Mouse (Mus musculus) C2C12 (cell line): ENCODE measurements around the gene Bcr. TPM values are rescaled to one million over a fixed set of nuclear protein-coding genes. Genes with fewer than 3 reads are reported as not detected.

Experiments
- H3K27me3 ChIP-seq: one replicate; pipeline ENCODE4 v1.6.1; 2011; ENCODE audit not compliant: control insufficient read depth, insufficient read depth, insufficient read length
- H3K36me3 ChIP-seq: one replicate; pipeline ENCODE4 v1.6.1; 2011; ENCODE audit not compliant: control insufficient read depth, insufficient read depth
- H3K4me3 ChIP-seq: one replicate; pipeline ENCODE4 v1.5.1; 2011; ENCODE audit warnings: mild to moderate bottlenecking, control low read depth; ENCODE audit not compliant: poor library complexity, insufficient read depth, severe bottlenecking
- H3K79me2 ChIP-seq: one replicate; pipeline ENCODE4 v1.6.1; 2011; ENCODE audit not compliant: control insufficient read depth, insufficient read depth
- H3K79me3 ChIP-seq: one replicate; pipeline ENCODE4 v1.6.1; 2011; ENCODE audit warnings: low read depth, control low read depth
- H3ac ChIP-seq: one replicate; pipeline ENCODE3; 2011; ENCODE audit warnings: low read depth; ENCODE audit not compliant: control insufficient read depth, insufficient read length
- CEBPB ChIP-seq: IDR thresholded peaks from one replicate; pipeline ENCODE4 v1.6.1; 2011; ENCODE audit warnings: low read depth, mild to moderate bottlenecking, control low read depth, moderate library complexity
- CTCF ChIP-seq: IDR thresholded peaks from one replicate; pipeline ENCODE4 v1.5.1; 2011; ENCODE audit not compliant: control insufficient read depth, insufficient read depth, insufficient read length
- FOSL1 ChIP-seq: IDR thresholded peaks from one replicate; pipeline ENCODE4 v1.8.0; 2011; ENCODE audit warnings: mild to moderate bottlenecking, low read length; ENCODE audit not compliant: poor library complexity, insufficient read depth, severe bottlenecking
- MAX ChIP-seq: IDR thresholded peaks from one replicate; pipeline ENCODE4 v1.6.1; 2011; ENCODE audit warnings: mild to moderate bottlenecking, control low read depth
- MYOD1 ChIP-seq: IDR thresholded peaks from one replicate; pipeline ENCODE4 v1.6.1; 2011; ENCODE audit warnings: low read depth; ENCODE audit not compliant: control insufficient read depth, insufficient read length
- MYOG ChIP-seq: IDR thresholded peaks from one replicate; pipeline ENCODE4 v1.6.1; 2011; ENCODE audit not compliant: control insufficient read depth, insufficient read length; ENCODE audit errors: extremely low read depth
- USF1 ChIP-seq: IDR thresholded peaks from one replicate; pipeline ENCODE4 v1.6.1; 2011; ENCODE audit warnings: low read depth, mild to moderate bottlenecking, control low read depth, moderate library complexity
- polyA plus RNA-seq: library from polyadenylated mRNA; unstranded; fragments of >200 nt; fragmentation: generic; extraction: Trizol; gene quantifications from one replicate; pipeline ENCODE4 v1.2.1, GENCODE M21; 2012; ENCODE audit warnings: missing spikeins

Bcr gene
- polyA plus RNA-seq, 1 experiment: 16.1 TPM

- Histone ChIP-seq H3K4me3 (no peak overlapping the region), H3K27me3 (no peaks in the 10 kb centered on the region), H3K79me2 (peaks cover 98% of the 10 kb centered on the region), H3K36me3 (peaks cover 8% of the 10 kb centered on the region), H3ac (no peak overlapping the region), H3K79me3 (peaks cover 49% of the 10 kb centered on the region)
- TF ChIP-seq CEBPB (no peak), USF1 (no peak), MYOD1 (no peak), CTCF (no peak), FOSL1 (no peak)
Observed at GRCm38 (mm10) chr10:75075665-75076064, 15.3 kb downstream of the Bcr start.

- H3ac ChIP-seq: no peak overlapping the region
- peaks cover 8% of the 10 kb centered on the region for H3K36me3 ChIP-seq
- TF ChIP-seq FOSL1 (no peak), USF1 (no peak), CEBPB (no peak), MYOD1 (no peak), MYOG (no peak), CTCF (no peak), MAX (no peak)
- no peak overlapping the region for H3K4me3 ChIP-seq
- peaks cover 37% of the 10 kb centered on the region for H3K79me3 ChIP-seq
- H3K27me3 ChIP-seq: no peaks in the 10 kb centered on the region
- H3K79me2 ChIP-seq: peaks cover 85% of the 10 kb centered on the region
Observed at GRCm38 (mm10) chr10:75078174-75079128, 18.1 kb downstream of the Bcr start.

- H3K79me3 ChIP-seq: peaks cover 8% of the 10 kb centered on the region
- no peak for TF ChIP-seq MYOG
- no peak overlapping the region for H3K4me3 ChIP-seq
- H3ac ChIP-seq: no peak overlapping the region
- H3K27me3 ChIP-seq: no peaks in the 10 kb centered on the region
- no peaks in the 10 kb centered on the region for H3K36me3 ChIP-seq
- peaks cover 69% of the 10 kb centered on the region for H3K79me2 ChIP-seq
Observed at GRCm38 (mm10) chr10:75085330-75085729, 24.9 kb downstream of the Bcr start.

GRCm38 (mm10) chr10:75088471-75088870, 28.1 kb downstream of the Bcr start:
- H3K79me2 ChIP-seq: peaks cover 79% of the 10 kb centered on the region
- peaks cover 21% of the 10 kb centered on the region for H3K79me3 ChIP-seq
- no peak overlapping the region for H3K4me3 ChIP-seq
- H3ac ChIP-seq: no peak overlapping the region
- TF ChIP-seq CEBPB (no peak), CTCF (no peak), USF1 (no peak), MYOD1 (no peak), MAX (no peak), FOSL1 (no peak), MYOG (no peak)
- H3K27me3 ChIP-seq: no peaks in the 10 kb centered on the region
- H3K36me3 ChIP-seq: no peaks in the 10 kb centered on the region

GRCm38 (mm10) chr10:75091478-75092152, 31.2 kb downstream of the Bcr start:
- Histone ChIP-seq H3K4me3 (no peak overlapping the region), H3K79me2 (peaks cover 83% of the 10 kb centered on the region), H3K27me3 (no peaks in the 10 kb centered on the region), H3K36me3 (no peaks in the 10 kb centered on the region), H3ac (no peak overlapping the region), H3K79me3 (peaks cover 36% of the 10 kb centered on the region)
- no peak for TF ChIP-seq MYOD1
- no peak for TF ChIP-seq USF1
- TF ChIP-seq CEBPB: no peak
- TF ChIP-seq FOSL1: no peak
- no peak for TF ChIP-seq CTCF
- no peak for TF ChIP-seq MAX
- no peak for TF ChIP-seq MYOG

GRCm38 (mm10) chr10:75093252-75093987, 33.0 kb downstream of the Bcr start:
- no peak overlapping the region for H3ac ChIP-seq
- peaks cover 44% of the 10 kb centered on the region for H3K79me3 ChIP-seq
- TF ChIP-seq MYOG (no peak), MAX (no peak)
- H3K27me3 ChIP-seq: no peaks in the 10 kb centered on the region
- no peaks in the 10 kb centered on the region for H3K36me3 ChIP-seq
- H3K79me2 ChIP-seq: peaks cover 91% of the 10 kb centered on the region
- no peak overlapping the region for H3K4me3 ChIP-seq
